Mouse (Mus musculus) lung, postnatal 0 days (tissue): ENCODE results near the gene Snrpd3. TPM values are rescaled to one million over a fixed set of nuclear protein-coding genes. Genes with fewer than 3 reads are reported as not detected.
A peak's percentile ranks its signal among the peaks of the same experiment; 100 is the strongest.

Experiments
- ATAC-seq: fragments of 200-750 bp; cut with Nextera tagmentation; 2 replicates; pipeline ENCODE4 v1.8.0; 2017; ENCODE audit warnings: moderate library complexity
- DNase-seq: peaks from one replicate; pipeline ENCODE4 v3.0.0-alpha.2; 2016; ENCODE audit warnings: low spot score
- H3K27ac ChIP-seq: fragments of 300-500 bp; sonication (generic); 2 replicates; pipeline ENCODE4 v1.5.1; 2014; ENCODE audit warnings: antibody characterized with exemption, mild to moderate bottlenecking, low read length, mixed read lengths
- H3K27me3 ChIP-seq: fragments of 300-500 bp; sonication (generic); replicated peaks from 2 replicates; pipeline ENCODE4 v1.6.1; 2014; ENCODE audit warnings: low read length, mixed read lengths; ENCODE audit not compliant: insufficient read depth
- H3K36me3 ChIP-seq: fragments of 300-500 bp; sonication (generic); 2 replicates; pipeline ENCODE4 v1.6.1; 2014; ENCODE audit warnings: low read length, mixed read lengths; ENCODE audit not compliant: insufficient read depth
- H3K4me1 ChIP-seq: fragments of 300-500 bp; sonication (generic); 2 replicates; pipeline ENCODE4 v1.6.1; 2014; ENCODE audit warnings: antibody characterized with exemption, low read depth, low read length, mixed read lengths; ENCODE audit not compliant: insufficient read depth
- H3K4me2 ChIP-seq: fragments of 300-500 bp; sonication (generic); replicated peaks from 2 replicates; pipeline ENCODE4 v1.6.1; 2014; ENCODE audit warnings: low read depth, mild to moderate bottlenecking, low read length, moderate library complexity, mixed read lengths
- H3K4me3 ChIP-seq: fragments of 300-500 bp; sonication (generic); 2 replicates; pipeline ENCODE4 v1.5.1; 2014; ENCODE audit warnings: low read depth, low read length
- H3K9ac ChIP-seq: fragments of 300-500 bp; sonication (generic); replicated peaks from 2 replicates; pipeline ENCODE4 v1.6.1; 2014; ENCODE audit warnings: low read depth, mild to moderate bottlenecking
- H3K9me3 ChIP-seq: fragments of 300-500 bp; sonication (generic); 2 replicates; pipeline ENCODE4 v1.6.1; 2016; ENCODE audit warnings: low read length, mixed read lengths
- CTCF ChIP-seq: IDR thresholded peaks from 2 replicates; pipeline ENCODE4 v1.5.1; 2016; ENCODE audit warnings: antibody characterized with exemption, mild to moderate bottlenecking
- EP300 ChIP-seq: IDR thresholded peaks from 2 replicates; pipeline ENCODE4 v1.6.1; 2016; ENCODE audit warnings: antibody characterized with exemption, mild to moderate bottlenecking, control low read depth
- WGBS: fragments of 180-500 bp; shearing (Covaris S2); extraction: QIAGEN DNeasy Blood & Tissue Kit; methylation state at CpG from one replicate; pipeline ENCODE4 v1.1.7; 2014; 5-methylcytosine and 5-hydroxymethylcytosine counted together
- polyA plus RNA-seq: library from polyadenylated mRNA; unstranded; fragments of >200 nt; fragmentation: Nextera tagmentation; extraction: Ambion mirVana; gene quantifications from 2 replicates; pipeline ENCODE4 v1.2.1, GENCODE M21; 2015

Gene Snrpd3
- polyA plus RNA-seq, 1 experiment from 2014 or later = 61.6 TPM

- H3K4me2 ChIP-seq = no peak overlapping the region
- TF ChIP-seq CTCF (no peak), EP300 (no peak)
- 86% methylated on average over 9 of the region's 9 CpGs for WGBS
- no peak for DNase-seq
- no peaks in the 10 kb centered on the region for H3K9me3 ChIP-seq
- no peaks in the 10 kb centered on the region for H3K27me3 ChIP-seq
- H3K4me1 ChIP-seq = no peaks in the 10 kb centered on the region
- ATAC-seq = no peak
- no peak overlapping the region for H3K4me3 ChIP-seq
- no peak overlapping the region for H3K27ac ChIP-seq
- no peak overlapping the region for H3K9ac ChIP-seq
- no peaks in the 10 kb centered on the region for H3K36me3 ChIP-seq
These were observed 56.6 kb downstream of the Snrpd3 start for GRCm38 (mm10) chr10:75573965-75574364.

GRCm38 (mm10) chr10:75579129-75579528 lies 61.8 kb downstream of the Snrpd3 start:
- Histone ChIP-seq H3K4me2 (no peak overlapping the region), H3K9ac (no peak overlapping the region), H3K27ac (no peak overlapping the region), H3K4me3 (no peak overlapping the region), H3K9me3 (no peaks in the 10 kb centered on the region), H3K27me3 (no peaks in the 10 kb centered on the region), H3K4me1 (no peaks in the 10 kb centered on the region), H3K36me3 (no peaks in the 10 kb centered on the region)
- no peak for DNase-seq
- no peak for ATAC-seq
- 70% methylated on average over 6 of the region's 6 CpGs for WGBS
- TF ChIP-seq EP300 (no peak), CTCF (no peak)

DNA sequence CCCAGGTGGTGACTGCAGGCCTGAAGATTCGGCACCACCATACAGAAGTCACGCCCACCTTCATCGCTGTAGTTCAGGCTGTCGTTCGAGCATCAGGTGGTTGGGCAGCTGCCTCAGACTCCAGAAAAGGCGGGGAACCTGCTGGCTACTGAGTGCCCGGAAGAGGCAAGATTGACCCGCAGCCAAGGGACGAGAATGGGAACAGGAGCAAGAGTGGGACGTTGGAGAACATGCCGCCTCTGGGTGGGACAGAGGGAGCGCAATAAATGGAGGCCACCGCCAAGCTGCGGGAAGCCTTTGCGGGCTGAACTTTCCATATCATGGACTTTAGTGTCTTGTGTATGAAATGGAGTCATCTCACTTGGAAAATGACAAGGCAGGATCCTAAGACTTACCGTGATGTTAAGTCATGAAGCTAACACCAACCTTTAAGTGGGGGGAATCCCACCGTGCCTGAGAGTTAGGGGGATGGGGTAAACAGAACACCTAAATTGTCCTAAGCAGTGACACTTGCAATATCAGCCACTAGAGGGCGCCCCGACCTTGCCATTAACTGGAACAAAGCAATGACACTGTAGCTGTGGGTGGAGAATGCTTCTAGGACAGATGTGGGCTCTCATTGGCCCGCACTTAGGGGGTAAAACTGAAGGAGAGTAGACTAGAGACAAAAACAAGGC lies 68.7 kb downstream of the Snrpd3 start:
- H3K36me3 ChIP-seq = no peaks in the 10 kb centered on the region
- peak; percentile 98 for TF ChIP-seq CTCF
- TF ChIP-seq EP300 = no peak
- no peak overlapping the region for H3K4me2 ChIP-seq
- no peak overlapping the region for H3K4me3 ChIP-seq
- 20% methylated on average over 20 of the region's 20 CpGs for WGBS
- peaks cover 19% of the 10 kb centered on the region; the same call in 1 of the 2 replicates for H3K4me1 ChIP-seq
- H3K9ac ChIP-seq = no peak overlapping the region
- peak; percentile 93 for DNase-seq
- H3K9me3 ChIP-seq = no peaks in the 10 kb centered on the region
- no peak overlapping the region for H3K27ac ChIP-seq
- peak; percentile 71 for ATAC-seq
- no peaks in the 10 kb centered on the region for H3K27me3 ChIP-seq

DNA sequence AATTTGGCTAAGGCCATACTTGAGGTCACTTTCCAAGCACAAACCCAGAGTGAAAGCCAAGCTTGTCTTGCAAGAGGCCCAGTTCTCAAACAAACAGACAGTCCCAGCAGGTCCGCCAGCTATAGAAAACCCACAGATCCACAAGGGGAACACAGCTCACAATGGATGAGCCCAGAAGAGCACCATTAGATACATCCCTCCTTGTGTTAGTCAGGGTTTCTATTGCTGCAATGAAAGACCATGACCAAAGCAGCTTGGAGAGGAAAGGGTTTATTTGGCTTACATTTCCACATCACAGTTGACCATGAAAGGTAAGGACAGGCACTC lies 69.2 kb downstream of the Snrpd3 start:
- no peak overlapping the region for H3K9ac ChIP-seq

More for the DNA sequence above, 69.2 kb downstream of the Snrpd3 start:
- TF ChIP-seq CTCF (no peak), EP300 (0 out of 2 replicates have a peak, but pooled peaks have one; percentile 9)
- Histone ChIP-seq H3K36me3 (no peaks in the 10 kb centered on the region), H3K4me2 (no peak overlapping the region), H3K27me3 (no peaks in the 10 kb centered on the region), H3K27ac (no peak overlapping the region), H3K9me3 (no peaks in the 10 kb centered on the region), H3K4me1 (peaks cover 23% of the 10 kb centered on the region; the same call in 1 of the 2 replicates), H3K4me3 (no peak overlapping the region)
- WGBS = 70% methylated on average over 1 of the region's 1 CpGs
- no peak for ATAC-seq
- DNase-seq = no peak

Other genes starting within 250 kb of the Snrpd3 start
- 4.3 and 5.4 TPM in 2 replicates for gene Adora2a, start 200.7 kb upstream of the Snrpd3 start, polyA plus RNA-seq
- gene Upb1, start 116.4 kb upstream of the Snrpd3 start, polyA plus RNA-seq = 0.27 and 0.33 TPM in 2 replicates
- 19.9 and 20.3 TPM in 2 replicates for gene Gucd1, start 421 bp downstream of the Snrpd3 start, polyA plus RNA-seq
- gene Lrrc75b, start 42.8 kb downstream of the Snrpd3 start, polyA plus RNA-seq = 0.52 and 0.84 TPM in 2 replicates
- gene Ggt1, start 44.1 kb downstream of the Snrpd3 start, polyA plus RNA-seq = 0.21 and 0.42 TPM in 2 replicates
- 3.0 and 3.4 TPM in 2 replicates for gene Ggt5, start 71.8 kb downstream of the Snrpd3 start, polyA plus RNA-seq
- gene Susd2, start 126.5 kb downstream of the Snrpd3 start, polyA plus RNA-seq = 9.3 and 9.4 TPM in 2 replicates
- 33.1 and 34.5 TPM in 2 replicates for gene Cabin1, start 246.8 kb downstream of the Snrpd3 start, polyA plus RNA-seq